Mouse (Mus musculus): ENCODE data around the gene Fstl5. TPM values are rescaled to one million over a fixed set of nuclear protein-coding genes. Genes with fewer than 3 reads are reported as not detected.

Fstl5 gene
- total and polyA plus RNA-seq, 3 experiments: 0.16 TPM; not detected in 2

- DNase-seq (ENCODE audit: low spot score): no peak
- TF ChIP-seq GATA2 (IDR thresholded peaks at IDR 0.05; ENCODE audit: borderline replicate concordance, low read depth, low read length) (no peak), GATA1 (IDR thresholded peaks at IDR 0.05; ENCODE audit: borderline replicate concordance, low read length) (no peak), POLR2AphosphoS5 (IDR thresholded peaks at IDR 0.05; ENCODE audit: insufficient replicate concordance, low read depth, low read length) (no peak), CTCF (IDR thresholded peaks at IDR 0.05; ENCODE audit: low read depth, low read length) (no peak), TAL1 (conservative IDR thresholded peaks at IDR 0.05; ENCODE audit: low read depth, low read length) (no peak)
- H3K27me3 ChIP-seq (ENCODE audit: insufficient read depth, low read length): no peaks in the 10 kb centered on the region
- ATAC-seq (ENCODE audit: extremely low read depth, insufficient number of reproducible peaks, low FRiP score, poor library complexity, severe bottlenecking): no peak
- H3K4me1 ChIP-seq (ENCODE audit: insufficient read depth, low read depth, low read length): no peaks in the 10 kb centered on the region
- H3K4me3 ChIP-seq (ENCODE audit: low read depth, low read length): no peak overlapping the region
- no peaks in the 10 kb centered on the region for H3K36me3 ChIP-seq (replicated peaks)
- no peaks in the 10 kb centered on the region for H3K9me3 ChIP-seq (replicated peaks)
Observed at GRCm38 (mm10) chr3:76301026-76301773, 227.1 kb downstream of the Fstl5 start.

GRCm38 (mm10) chr3:76316991-76317390 lies 242.9 kb downstream of the Fstl5 start:
- TF ChIP-seq POLR2AphosphoS5 (IDR thresholded peaks at IDR 0.05; ENCODE audit: insufficient replicate concordance, low read depth, low read length): no peak
- no peak for TF ChIP-seq GATA1 (IDR thresholded peaks at IDR 0.05; ENCODE audit: borderline replicate concordance, low read length)
- TF ChIP-seq TAL1 (conservative IDR thresholded peaks at IDR 0.05; ENCODE audit: low read depth, low read length): no peak
- no peak for TF ChIP-seq GATA2 (IDR thresholded peaks at IDR 0.05; ENCODE audit: borderline replicate concordance, low read depth, low read length)
- no peak for TF ChIP-seq CTCF (IDR thresholded peaks at IDR 0.05; ENCODE audit: low read depth, low read length)
- Histone ChIP-seq H3K27me3 (ENCODE audit: insufficient read depth, low read length) (no peaks in the 10 kb centered on the region), H3K9me3 (replicated peaks) (no peaks in the 10 kb centered on the region), H3K36me3 (replicated peaks) (no peaks in the 10 kb centered on the region), H3K4me1 (ENCODE audit: insufficient read depth, low read depth, low read length) (no peaks in the 10 kb centered on the region), H3K4me3 (ENCODE audit: low read depth, low read length) (no peak overlapping the region)
- DNase-seq (ENCODE audit: low spot score) (no peak), ATAC-seq (ENCODE audit: extremely low read depth, insufficient number of reproducible peaks, low FRiP score, poor library complexity, severe bottlenecking) (no peak)

GRCm38 (mm10) chr3:76319531-76319930 lies 245.5 kb downstream of the Fstl5 start:
- H3K36me3 ChIP-seq (replicated peaks): no peaks in the 10 kb centered on the region
- no peak for ATAC-seq (ENCODE audit: extremely low read depth, insufficient number of reproducible peaks, low FRiP score, poor library complexity, severe bottlenecking)
- TF ChIP-seq CTCF (IDR thresholded peaks at IDR 0.05; ENCODE audit: low read depth, low read length) (no peak), POLR2AphosphoS5 (IDR thresholded peaks at IDR 0.05; ENCODE audit: insufficient replicate concordance, low read depth, low read length) (no peak), TAL1 (conservative IDR thresholded peaks at IDR 0.05; ENCODE audit: low read depth, low read length) (no peak), GATA1 (IDR thresholded peaks at IDR 0.05; ENCODE audit: borderline replicate concordance, low read length) (no peak), GATA2 (IDR thresholded peaks at IDR 0.05; ENCODE audit: borderline replicate concordance, low read depth, low read length) (no peak)
- H3K4me3 ChIP-seq (ENCODE audit: low read depth, low read length): no peak overlapping the region
- H3K9me3 ChIP-seq (replicated peaks): no peaks in the 10 kb centered on the region
- no peak for DNase-seq (ENCODE audit: low spot score)
- H3K27me3 ChIP-seq (ENCODE audit: insufficient read depth, low read length): no peaks in the 10 kb centered on the region
- no peaks in the 10 kb centered on the region for H3K4me1 ChIP-seq (ENCODE audit: insufficient read depth, low read depth, low read length)

GRCm38 (mm10) chr3:76322431-76322830 lies 248.4 kb downstream of the Fstl5 start:
- H3K9me3 ChIP-seq (replicated peaks): no peaks in the 10 kb centered on the region
- DNase-seq (ENCODE audit: low spot score): no peak

GRCm38 (mm10) chr3:76336922-76337321 lies 262.9 kb downstream of the Fstl5 start:
- no peaks in the 10 kb centered on the region for H3K27me3 ChIP-seq (ENCODE audit: insufficient read depth, low read length)
- H3K4me3 ChIP-seq (ENCODE audit: low read depth, low read length): no peak overlapping the region
- H3K36me3 ChIP-seq (replicated peaks): no peaks in the 10 kb centered on the region
- no peak for DNase-seq (ENCODE audit: low spot score)
- no peak for ATAC-seq (ENCODE audit: extremely low read depth, insufficient number of reproducible peaks, low FRiP score, poor library complexity, severe bottlenecking)
- H3K4me1 ChIP-seq (ENCODE audit: insufficient read depth, low read depth, low read length): no peaks in the 10 kb centered on the region
- no peaks in the 10 kb centered on the region for H3K9me3 ChIP-seq (replicated peaks)
- TF ChIP-seq POLR2AphosphoS5 (IDR thresholded peaks at IDR 0.05; ENCODE audit: insufficient replicate concordance, low read depth, low read length) (no peak), GATA2 (IDR thresholded peaks at IDR 0.05; ENCODE audit: borderline replicate concordance, low read depth, low read length) (no peak), CTCF (IDR thresholded peaks at IDR 0.05; ENCODE audit: low read depth, low read length) (no peak), TAL1 (conservative IDR thresholded peaks at IDR 0.05; ENCODE audit: low read depth, low read length) (no peak), GATA1 (IDR thresholded peaks at IDR 0.05; ENCODE audit: borderline replicate concordance, low read length) (no peak)

More at GRCm38 (mm10) chr3:76322431-76322830, 248.4 kb downstream of the Fstl5 start:
- no peak for ATAC-seq (ENCODE audit: extremely low read depth, insufficient number of reproducible peaks, low FRiP score, poor library complexity, severe bottlenecking)
- TF ChIP-seq POLR2AphosphoS5 (IDR thresholded peaks at IDR 0.05; ENCODE audit: insufficient replicate concordance, low read depth, low read length): no peak
- no peak for TF ChIP-seq GATA2 (IDR thresholded peaks at IDR 0.05; ENCODE audit: borderline replicate concordance, low read depth, low read length)
- no peak for TF ChIP-seq GATA1 (IDR thresholded peaks at IDR 0.05; ENCODE audit: borderline replicate concordance, low read length)
- no peak for TF ChIP-seq CTCF (IDR thresholded peaks at IDR 0.05; ENCODE audit: low read depth, low read length)
- TF ChIP-seq TAL1 (conservative IDR thresholded peaks at IDR 0.05; ENCODE audit: low read depth, low read length): no peak
- no peaks in the 10 kb centered on the region for H3K4me1 ChIP-seq (ENCODE audit: insufficient read depth, low read depth, low read length)
- H3K4me3 ChIP-seq (ENCODE audit: low read depth, low read length): no peak overlapping the region
- no peaks in the 10 kb centered on the region for H3K36me3 ChIP-seq (replicated peaks)
- H3K27me3 ChIP-seq (ENCODE audit: insufficient read depth, low read length): no peaks in the 10 kb centered on the region

- Histone ChIP-seq H3K36me3 (replicated peaks) (no peaks in the 10 kb centered on the region), H3K4me3 (ENCODE audit: low read depth, low read length) (no peak overlapping the region), H3K9me3 (replicated peaks) (no peaks in the 10 kb centered on the region), H3K4me1 (ENCODE audit: insufficient read depth, low read depth, low read length) (no peaks in the 10 kb centered on the region), H3K27me3 (ENCODE audit: insufficient read depth, low read length) (no peaks in the 10 kb centered on the region)
- DNase-seq (ENCODE audit: low spot score) (no peak), ATAC-seq (ENCODE audit: extremely low read depth, insufficient number of reproducible peaks, low FRiP score, poor library complexity, severe bottlenecking) (no peak)
- no peak for TF ChIP-seq GATA2 (IDR thresholded peaks at IDR 0.05; ENCODE audit: borderline replicate concordance, low read depth, low read length)
- TF ChIP-seq TAL1 (conservative IDR thresholded peaks at IDR 0.05; ENCODE audit: low read depth, low read length): no peak
- no peak for TF ChIP-seq GATA1 (IDR thresholded peaks at IDR 0.05; ENCODE audit: borderline replicate concordance, low read length)
- no peak for TF ChIP-seq CTCF (IDR thresholded peaks at IDR 0.05; ENCODE audit: low read depth, low read length)
- no peak for TF ChIP-seq POLR2AphosphoS5 (IDR thresholded peaks at IDR 0.05; ENCODE audit: insufficient replicate concordance, low read depth, low read length)
Observed at GRCm38 (mm10) chr3:76367000-76367399, 292.9 kb downstream of the Fstl5 start.

All from G1E (cell line).